Mouse (Mus musculus): ENCODE results near the gene Ndufaf8.

The Ndufaf8 gene

DNA sequence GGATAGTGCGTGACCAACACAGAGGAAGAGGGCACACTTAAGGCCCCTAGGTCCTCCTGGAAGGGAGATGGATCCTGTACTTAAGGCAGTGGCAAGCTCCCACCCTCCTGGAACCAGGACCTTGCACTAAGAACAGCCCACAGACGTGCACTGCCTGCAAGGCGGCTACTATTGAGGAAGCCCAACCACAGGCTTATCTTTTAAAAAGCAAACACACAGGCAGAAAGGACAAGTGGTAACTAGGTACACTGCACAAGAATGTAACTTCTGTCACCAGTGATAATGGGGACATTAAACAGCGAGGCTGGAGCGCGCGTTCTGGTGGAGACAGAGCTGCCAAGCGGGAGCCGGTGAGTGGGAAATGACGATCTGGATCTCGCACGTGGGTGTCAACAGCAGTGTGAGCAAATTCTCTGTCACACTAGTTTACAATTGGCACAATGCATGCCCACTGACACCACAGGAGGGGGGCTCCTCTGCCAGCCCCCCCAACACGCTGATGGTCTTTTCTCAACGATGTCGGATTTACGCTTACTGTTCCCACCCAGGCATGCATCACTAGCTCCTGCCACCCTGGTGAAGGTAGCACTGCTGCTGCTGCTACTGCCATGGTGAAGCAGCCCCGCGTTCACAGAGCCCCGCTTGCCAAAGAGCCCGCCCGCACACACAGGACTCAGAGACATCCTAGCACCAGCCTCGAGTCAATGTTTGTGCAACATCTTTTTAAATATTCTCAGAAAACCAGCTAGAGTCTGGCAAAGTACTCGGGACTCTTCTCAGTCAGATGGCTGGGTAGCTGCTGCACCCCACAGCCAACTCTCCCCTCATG, 38.3 kb downstream of the Ndufaf8 start:
- ChIA-PET POLR2A (interaction anchor here in 3 of 4 experiments (0.6 to 4.6 kb wide), 13 partner anchors 9 to 195 kb away, joined by 3 to 13 read pairs (median 4); partner anchors contain the start of genes Baiap2 (in 2 of the 3) and Slc38a10 (in 1 of the 3)), CTCF (interaction anchor here (0.6 to 1.8 kb wide), 8 partner anchors 11 to 1104 kb away, joined by 3 to 12 read pairs (median 4); no protein-coding TSS in a partner anchor)

DNA sequence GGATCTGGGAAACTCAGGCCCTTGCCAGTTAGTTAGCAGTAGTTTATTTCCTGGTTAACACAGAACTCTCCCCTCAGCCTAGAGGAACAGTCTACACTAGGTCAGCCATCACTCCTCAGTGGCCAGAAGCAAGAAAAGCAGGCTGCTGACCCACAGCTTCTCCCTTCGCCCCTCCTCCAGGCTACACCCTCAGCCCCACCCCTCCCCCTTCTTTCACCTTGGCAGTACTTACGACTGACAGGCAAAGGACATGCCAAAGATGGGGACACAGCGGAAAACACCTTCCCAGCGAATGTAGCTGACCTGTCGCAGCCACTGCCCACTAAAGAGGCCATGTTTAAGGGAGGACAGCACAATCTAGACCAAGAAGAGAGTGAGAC, 38.9 kb downstream of the Ndufaf8 start:
- CTCF ChIA-PET = interaction anchor here (0.6 to 1.8 kb wide), 8 partner anchors 11 to 1104 kb away, joined by 3 to 12 read pairs (median 4); no protein-coding TSS in a partner anchor

DNA sequence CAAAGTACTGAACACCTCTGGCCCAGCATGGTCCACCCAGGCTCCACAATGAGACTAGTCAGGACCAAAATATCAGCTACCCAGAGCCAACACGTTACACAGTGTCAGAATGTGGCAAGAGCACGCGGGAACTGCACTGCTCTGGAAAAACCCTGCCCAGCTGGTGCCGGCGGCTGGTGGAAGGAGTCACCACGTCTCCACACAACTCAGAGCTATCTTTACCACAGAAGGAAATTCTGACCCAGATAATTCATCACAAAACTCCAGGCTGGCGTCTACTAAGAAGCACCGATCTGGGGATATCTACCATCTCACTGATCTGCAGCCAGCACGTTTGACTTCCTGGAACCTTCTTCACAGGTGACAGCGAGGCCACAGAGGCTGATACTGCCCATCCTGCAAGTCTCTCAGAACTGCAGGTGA, 40.6 kb downstream of the Ndufaf8 start:
- ChIA-PET CTCF (interaction anchor here in 1 of 4 experiments (1.4 to 1.5 kb wide), 2 partner anchors 25 to 230 kb away, joined by 3 to 4 read pairs; no protein-coding TSS in a partner anchor), POLR2A (interaction anchor here in 3 of 4 experiments (0.6 to 4.6 kb wide), 8 partner anchors 8 to 197 kb away, joined by 3 to 13 read pairs (median 6); partner anchors contain the start of genes Baiap2 (in 1 of the 3) and Slc38a10 (in 1 of the 3))

More for the DNA sequence above, 38.9 kb downstream of the Ndufaf8 start:
- POLR2A ChIA-PET = interaction anchor here in 3 of 4 experiments (0.6 to 4.6 kb wide), 14 partner anchors 9 to 195 kb away, joined by 3 to 13 read pairs (median 4); partner anchors contain the start of genes Baiap2 (in 2 of the 3), Cep131 (in 1 of the 3) and Slc38a10 (in 1 of the 3)

DNA sequence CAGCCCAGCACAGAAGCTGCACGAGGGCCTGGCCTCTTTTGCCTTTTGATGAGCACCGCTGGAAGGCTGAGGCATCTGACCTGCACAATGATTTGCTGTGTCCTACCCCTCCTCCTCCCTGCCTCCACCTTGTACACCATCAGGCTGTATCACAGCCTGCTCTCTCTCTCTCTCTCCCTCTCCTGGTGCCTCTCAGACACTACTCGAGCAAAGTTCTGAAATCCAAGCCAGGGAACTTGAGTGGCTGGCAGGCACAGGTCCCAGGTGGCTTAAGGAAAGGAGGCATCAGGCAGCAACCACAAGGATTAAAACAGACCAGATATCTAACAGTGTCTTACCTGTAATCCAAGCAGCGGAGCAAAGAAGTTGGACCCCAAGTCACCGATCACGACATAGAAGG, 41.5 kb downstream of the Ndufaf8 start:
- ChIA-PET CTCF (interaction anchor here in 1 of 4 experiments (1.5 kb wide), 1 partner anchor 25 kb away, joined by 4 read pairs; no protein-coding TSS in a partner anchor), POLR2A (interaction anchor here in 3 of 4 experiments (0.6 to 4.6 kb wide), 8 partner anchors 9 to 156 kb away, joined by 3 to 13 read pairs (median 6); partner anchors contain the start of gene Slc38a10 (in 1 of the 3))

DNA sequence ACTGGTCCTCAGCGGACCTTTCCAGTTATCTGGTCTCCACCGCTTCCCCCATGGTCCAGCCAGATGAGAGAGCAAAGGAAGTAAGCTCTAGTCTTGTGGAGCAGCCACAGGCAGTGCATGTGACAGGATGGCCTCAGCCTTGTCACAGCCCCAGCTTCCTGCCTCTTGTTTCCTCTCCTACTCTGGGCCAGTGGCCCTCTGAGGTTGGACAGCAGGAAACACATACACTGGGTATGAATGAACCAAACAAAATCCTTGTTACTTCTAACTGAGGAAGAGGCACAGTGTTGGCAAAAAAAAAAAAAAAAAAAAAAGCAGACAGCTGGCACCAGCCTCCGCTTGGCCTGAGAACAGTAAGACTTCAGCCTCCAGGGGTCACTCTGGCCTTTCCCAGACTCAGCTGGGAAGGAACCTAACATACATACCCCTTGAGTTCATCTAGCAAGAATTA, 43.9 kb downstream of the Ndufaf8 start:
- ChIA-PET POLR2A (interaction anchor here in 2 of 4 experiments (0.7 to 1.4 kb wide), 3 partner anchors 8 to 43 kb away, joined by 3 to 6 read pairs (median 3); partner anchors contain the start of genes Ndufaf8 (in 1 of the 2) and Slc38a10 (in 1 of the 2)), CTCF (interaction anchor here in 2 of 4 experiments (0.5 to 1.3 kb wide), 8 partner anchors 10 to 173 kb away, joined by 3 to 6 read pairs (median 3); no protein-coding TSS in a partner anchor)

DNA sequence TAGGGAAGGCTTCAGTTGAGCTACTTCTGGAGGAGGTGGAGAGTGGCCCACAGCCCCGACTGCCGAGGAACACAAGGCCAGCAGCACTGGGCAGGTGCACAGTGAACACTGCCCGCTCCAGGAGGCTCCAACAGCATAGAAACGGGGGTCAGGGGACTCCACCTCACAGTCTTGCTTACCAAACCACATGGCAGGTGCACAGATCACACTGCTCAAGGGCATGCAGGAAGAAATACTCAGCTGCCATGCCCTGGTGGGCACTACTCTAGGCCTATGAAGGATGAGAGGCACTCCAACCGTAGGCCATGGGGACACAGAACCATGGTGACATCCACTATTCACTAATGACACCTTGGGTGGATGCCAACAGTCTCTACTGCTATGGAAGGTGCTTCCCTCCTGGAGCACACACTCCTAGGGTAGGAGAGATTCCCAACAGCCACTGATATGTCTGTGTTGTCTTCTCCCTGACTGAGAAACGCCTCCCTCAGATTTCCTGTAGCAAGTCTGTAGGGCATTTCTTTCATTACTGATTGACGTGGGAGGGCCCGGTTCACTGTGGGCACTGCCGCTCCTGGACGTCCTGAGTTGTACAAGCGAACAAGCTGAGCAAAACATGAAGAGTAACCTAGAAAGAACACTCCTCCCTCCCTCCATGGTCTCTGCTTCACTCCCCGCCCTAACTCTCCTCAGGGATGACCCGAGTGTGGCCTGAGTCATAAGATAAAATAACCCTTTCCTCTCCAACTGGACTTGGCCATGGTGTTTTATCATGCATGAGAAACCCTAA, 45.2 kb downstream of the Ndufaf8 start:
- CTCF ChIA-PET = interaction anchor here in 3 of 4 experiments (0.6 to 1.6 kb wide), 4 partner anchors 19 to 38 kb away, joined by 3 to 4 read pairs (median 4); no protein-coding TSS in a partner anchor
- POLR2A ChIA-PET = interaction anchor here in 1 of 4 experiments (1.1 to 1.5 kb wide), 3 partner anchors 21 to 124 kb away, joined by 3 read pairs; no protein-coding TSS in a partner anchor

DNA sequence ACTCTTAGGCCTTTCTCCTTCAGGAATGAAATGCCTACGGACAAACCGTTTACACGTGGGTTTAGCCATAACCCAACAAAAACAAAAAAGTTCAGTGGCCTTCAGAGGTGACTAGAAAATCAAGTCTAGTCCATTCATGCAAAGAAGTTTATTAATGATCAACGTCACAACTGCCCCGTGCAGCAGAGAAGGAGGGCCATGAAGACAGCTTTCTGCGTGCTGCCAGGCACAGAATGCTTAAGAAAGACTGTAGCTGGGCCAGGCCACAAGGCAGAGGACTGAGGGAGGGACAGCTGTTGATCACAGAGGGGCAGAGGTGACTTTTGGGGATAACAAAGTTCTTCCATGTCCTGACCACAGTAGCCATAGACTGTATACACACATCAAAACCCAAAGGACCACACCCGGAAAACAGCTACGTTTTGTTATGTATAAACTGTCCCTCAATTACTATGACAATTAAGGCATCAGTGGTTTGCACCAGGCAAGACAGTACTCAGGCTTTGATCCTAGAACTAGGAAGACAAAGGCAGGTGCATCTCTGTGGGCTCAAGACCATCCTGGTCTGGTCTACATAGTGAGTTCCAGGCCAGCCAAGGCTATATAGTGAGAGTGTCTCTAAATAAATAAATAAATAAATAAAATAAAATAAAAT, 49.6 kb downstream of the Ndufaf8 start:
- ChIA-PET CTCF (interaction anchor here in 2 of 4 experiments (0.5 to 2.0 kb wide), 3 partner anchors 18 to 28 kb away, joined by 3 to 5 read pairs (median 5); no protein-coding TSS in a partner anchor), POLR2A (interaction anchor here in 2 of 4 experiments (0.6 to 2.1 kb wide), 24 partner anchors 10 to 210 kb away, joined by 3 to 13 read pairs (median 5); partner anchors contain the start of genes Baiap2 (in 2 of the 2) and Bahcc1 (in 1 of the 2))

DNA sequence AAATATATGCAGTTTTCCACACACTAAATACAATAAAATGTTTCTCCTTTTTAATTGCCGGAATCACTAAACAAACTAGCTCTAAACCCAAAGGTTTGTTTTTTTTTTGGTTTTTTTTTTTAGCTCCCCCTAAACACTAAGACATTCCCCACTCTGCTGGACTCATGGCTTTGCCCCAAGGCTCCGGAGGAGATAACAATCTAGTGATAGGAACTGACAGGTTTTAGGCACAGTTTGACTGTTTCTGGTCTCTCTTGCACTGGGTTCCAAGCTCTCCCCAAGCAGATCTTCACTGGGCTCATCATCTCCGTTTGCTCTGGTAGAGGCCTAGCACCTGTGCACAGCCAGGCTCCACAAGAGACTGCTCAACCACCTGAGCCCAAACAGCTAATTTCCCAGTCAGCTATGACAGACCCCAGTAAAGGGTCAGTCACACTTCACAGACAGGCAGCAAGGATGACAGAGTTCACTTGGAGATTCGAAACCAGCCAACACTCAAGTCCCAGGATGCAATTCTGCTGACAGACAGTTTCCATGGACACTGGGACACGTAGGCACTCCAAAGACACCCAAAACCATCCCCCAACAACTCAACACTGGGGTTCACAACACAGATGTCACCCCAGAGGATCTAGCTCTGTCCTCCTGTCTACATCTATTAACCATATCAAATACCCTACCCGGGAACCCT, 50.9 kb downstream of the Ndufaf8 start:
- POLR2A ChIA-PET = interaction anchor here in 3 of 4 experiments (0.6 to 2.1 kb wide), 19 partner anchors 9 to 469 kb away, joined by 3 to 13 read pairs (median 5); partner anchors contain the start of genes Bahcc1 (in 2 of the 3) and Baiap2 (in 1 of the 3)
- CTCF ChIA-PET = interaction anchor here in 2 of 4 experiments (0.6 to 2.0 kb wide), 3 partner anchors 14 to 39 kb away, joined by 3 to 5 read pairs (median 4); no protein-coding TSS in a partner anchor
